Mouse (Mus musculus): ENCODE results near the gene Igf2bp2.

Igf2bp2 gene

GRCm38 (mm10) chr16:22058871-22059270 is 104.2 kb downstream of the Igf2bp2 start:
- peak; percentile 61 for DNase-seq (ENCODE audit: low read depth, low spot score)
- Histone ChIP-seq H3K36me3 (ENCODE audit: control insufficient read depth, insufficient read depth, low read length, poor library complexity, severe bottlenecking) (no peaks in the 10 kb centered on the region), H3K27me3 (ENCODE audit: control insufficient read depth, insufficient read depth, low read length, poor library complexity, severe bottlenecking) (no peaks in the 10 kb centered on the region)

GRCm38 (mm10) chr16:22057498-22057897 is 105.6 kb downstream of the Igf2bp2 start:
- H3K27me3 ChIP-seq (ENCODE audit: control insufficient read depth, insufficient read depth, low read length, poor library complexity, severe bottlenecking), result no peaks in the 10 kb centered on the region
- H3K36me3 ChIP-seq (ENCODE audit: control insufficient read depth, insufficient read depth, low read length, poor library complexity, severe bottlenecking), result no peaks in the 10 kb centered on the region
- DNase-seq (ENCODE audit: low read depth, low spot score), result no peak

- H3K27me3 ChIP-seq (ENCODE audit: control insufficient read depth, insufficient read depth, low read length, poor library complexity, severe bottlenecking), result no peaks in the 10 kb centered on the region
- no peak for DNase-seq (ENCODE audit: low read depth, low spot score)
Observed at GRCm38 (mm10) chr16:22053411-22053810, 109.7 kb downstream of the Igf2bp2 start.

GRCm38 (mm10) chr16:22046739-22047366 is 116.2 kb downstream of the Igf2bp2 start:
- no peak for DNase-seq (ENCODE audit: low read depth, low spot score)
- Histone ChIP-seq H3K36me3 (ENCODE audit: control insufficient read depth, insufficient read depth, low read length, poor library complexity, severe bottlenecking) (peaks cover 7% of the 10 kb centered on the region), H3K27me3 (ENCODE audit: control insufficient read depth, insufficient read depth, low read length, poor library complexity, severe bottlenecking) (no peaks in the 10 kb centered on the region)

More at GRCm38 (mm10) chr16:22053411-22053810, 109.7 kb downstream of the Igf2bp2 start:
- no peaks in the 10 kb centered on the region for H3K36me3 ChIP-seq (ENCODE audit: control insufficient read depth, insufficient read depth, low read length, poor library complexity, severe bottlenecking)

GRCm38 (mm10) chr16:22045930-22046329 is 117.2 kb downstream of the Igf2bp2 start:
- Histone ChIP-seq H3K36me3 (ENCODE audit: control insufficient read depth, insufficient read depth, low read length, poor library complexity, severe bottlenecking) (peaks cover 11% of the 10 kb centered on the region), H3K27me3 (ENCODE audit: control insufficient read depth, insufficient read depth, low read length, poor library complexity, severe bottlenecking) (no peaks in the 10 kb centered on the region)
- DNase-seq (ENCODE audit: low read depth, low spot score), result no peak

GRCm38 (mm10) chr16:22043830-22044229 is 119.3 kb downstream of the Igf2bp2 start:
- Histone ChIP-seq H3K27me3 (ENCODE audit: control insufficient read depth, insufficient read depth, low read length, poor library complexity, severe bottlenecking) (no peaks in the 10 kb centered on the region), H3K36me3 (ENCODE audit: control insufficient read depth, insufficient read depth, low read length, poor library complexity, severe bottlenecking) (peaks cover 13% of the 10 kb centered on the region)
- no peak for DNase-seq (ENCODE audit: low read depth, low spot score)

- DNase-seq (ENCODE audit: low read depth, low spot score), result no peak
- Histone ChIP-seq H3K36me3 (ENCODE audit: control insufficient read depth, insufficient read depth, low read length, poor library complexity, severe bottlenecking) (peaks cover 14% of the 10 kb centered on the region), H3K27me3 (ENCODE audit: control insufficient read depth, insufficient read depth, low read length, poor library complexity, severe bottlenecking) (no peaks in the 10 kb centered on the region)
Observed at GRCm38 (mm10) chr16:22039978-22040377, 123.1 kb downstream of the Igf2bp2 start.

- DNase-seq (ENCODE audit: low read depth, low spot score), result no peak
Observed at GRCm38 (mm10) chr16:22038554-22038953, 124.5 kb downstream of the Igf2bp2 start.

GRCm38 (mm10) chr16:22027474-22027873 is 135.6 kb downstream of the Igf2bp2 start:
- no peak for DNase-seq (ENCODE audit: low read depth, low spot score)
- Histone ChIP-seq H3K36me3 (ENCODE audit: control insufficient read depth, insufficient read depth, low read length, poor library complexity, severe bottlenecking) (peaks cover 22% of the 10 kb centered on the region), H3K27me3 (ENCODE audit: control insufficient read depth, insufficient read depth, low read length, poor library complexity, severe bottlenecking) (no peaks in the 10 kb centered on the region)

More at GRCm38 (mm10) chr16:22038554-22038953, 124.5 kb downstream of the Igf2bp2 start:
- peaks cover 10% of the 10 kb centered on the region for H3K36me3 ChIP-seq (ENCODE audit: control insufficient read depth, insufficient read depth, low read length, poor library complexity, severe bottlenecking)
- H3K27me3 ChIP-seq (ENCODE audit: control insufficient read depth, insufficient read depth, low read length, poor library complexity, severe bottlenecking), result no peaks in the 10 kb centered on the region

- Histone ChIP-seq H3K36me3 (ENCODE audit: control insufficient read depth, insufficient read depth, low read length, poor library complexity, severe bottlenecking) (peaks cover 15% of the 10 kb centered on the region), H3K27me3 (ENCODE audit: control insufficient read depth, insufficient read depth, low read length, poor library complexity, severe bottlenecking) (no peaks in the 10 kb centered on the region)
- DNase-seq (ENCODE audit: low read depth, low spot score), result peak; percentile 64
Observed at GRCm38 (mm10) chr16:22022122-22022521, 141.0 kb downstream of the Igf2bp2 start.

GRCm38 (mm10) chr16:22015569-22015968 is 147.5 kb downstream of the Igf2bp2 start:
- DNase-seq (ENCODE audit: low read depth, low spot score), result no peak
- Histone ChIP-seq H3K27me3 (ENCODE audit: control insufficient read depth, insufficient read depth, low read length, poor library complexity, severe bottlenecking) (no peaks in the 10 kb centered on the region), H3K36me3 (ENCODE audit: control insufficient read depth, insufficient read depth, low read length, poor library complexity, severe bottlenecking) (peaks cover 10% of the 10 kb centered on the region)

- Histone ChIP-seq H3K36me3 (ENCODE audit: control insufficient read depth, insufficient read depth, low read length, poor library complexity, severe bottlenecking) (peaks cover 2% of the 10 kb centered on the region; the same call in 1 of the 2 replicates), H3K27me3 (ENCODE audit: control insufficient read depth, insufficient read depth, low read length, poor library complexity, severe bottlenecking) (no peaks in the 10 kb centered on the region)
- DNase-seq (ENCODE audit: low read depth, low spot score), result peak; percentile 62
Observed at GRCm38 (mm10) chr16:22009596-22009995, 153.5 kb downstream of the Igf2bp2 start.

- Histone ChIP-seq H3K27me3 (ENCODE audit: control insufficient read depth, insufficient read depth, low read length, poor library complexity, severe bottlenecking) (no peaks in the 10 kb centered on the region), H3K36me3 (ENCODE audit: control insufficient read depth, insufficient read depth, low read length, poor library complexity, severe bottlenecking) (peaks cover 2% of the 10 kb centered on the region; the same call in 1 of the 2 replicates)
- DNase-seq (ENCODE audit: low read depth, low spot score), result peak; percentile 100
Observed at GRCm38 (mm10) chr16:22009099-22009584, 154.0 kb downstream of the Igf2bp2 start, which contains the start of gene Senp2. Senp2 (plus strand) TSS chr16:22009484.

Data from splenic B cell, adult 2 months (primary cell).